Mouse (Mus musculus): ENCODE data around the gene Ccdc177. TPM values are rescaled to one million over a fixed set of nuclear protein-coding genes. Genes with fewer than 3 reads are reported as not detected.

The Ccdc177 gene
- total RNA-seq, 2 experiments from 2014 or later, result not detected

GRCm38 (mm10) chr12:80785597-80785996 is 25.1 kb upstream of the Ccdc177 start:
- DNase-seq (ENCODE audit: low spot score in 2 of 2), result no peak

GRCm38 (mm10) chr12:80785005-80785404 is 24.5 kb upstream of the Ccdc177 start:
- DNase-seq (ENCODE audit: low spot score in 2 of 2), result no peak

GRCm38 (mm10) chr12:80783889-80784288 is 23.4 kb upstream of the Ccdc177 start:
- DNase-seq (ENCODE audit: low spot score in 2 of 2), result no peak

GRCm38 (mm10) chr12:80782892-80783291 is 22.4 kb upstream of the Ccdc177 start:
- no peak for DNase-seq (ENCODE audit: low spot score in 2 of 2)

GRCm38 (mm10) chr12:80782190-80782589 is 21.7 kb upstream of the Ccdc177 start:
- no peak for DNase-seq (ENCODE audit: low spot score in 2 of 2)

- no peak for DNase-seq (ENCODE audit: low spot score in 2 of 2)
These were observed 19.3 kb upstream of the Ccdc177 start for GRCm38 (mm10) chr12:80779760-80780159.

- no peak for DNase-seq (ENCODE audit: low spot score in 2 of 2)
These were observed 17.9 kb upstream of the Ccdc177 start for GRCm38 (mm10) chr12:80778188-80778936.

- no peak for DNase-seq (ENCODE audit: low spot score in 2 of 2)
These were observed 15.7 kb upstream of the Ccdc177 start for GRCm38 (mm10) chr12:80776046-80776634.

GRCm38 (mm10) chr12:80774786-80775185 is 14.3 kb upstream of the Ccdc177 start:
- no peak for DNase-seq (ENCODE audit: low spot score in 2 of 2)

- peak; percentile 80 for DNase-seq (ENCODE audit: low spot score in 2 of 2)
These were observed 9.2 kb upstream of the Ccdc177 start for GRCm38 (mm10) chr12:80769697-80770096.

GRCm38 (mm10) chr12:80764116-80764515 is 3.6 kb upstream of the Ccdc177 start:
- DNase-seq (ENCODE audit: low spot score in 2 of 2), result no peak

GRCm38 (mm10) chr12:80762982-80763381 is 2.5 kb upstream of the Ccdc177 start:
- no peak for DNase-seq (ENCODE audit: low spot score in 2 of 2)

- DNase-seq (ENCODE audit: low spot score in 2 of 2), result no peak
These were observed 633 bp downstream of the Ccdc177 start for GRCm38 (mm10) chr12:80759713-80760395.

- no peak for DNase-seq (ENCODE audit: low spot score in 2 of 2)
These were observed 1.1 kb downstream of the Ccdc177 start for GRCm38 (mm10) chr12:80759387-80759712.

- peak in 1 of 2 experiments; percentile 8 for DNase-seq (ENCODE audit: low spot score in 2 of 2)
These were observed 1.7 kb downstream of the Ccdc177 start for GRCm38 (mm10) chr12:80758559-80759386.

GRCm38 (mm10) chr12:80757751-80758558 is 2.5 kb downstream of the Ccdc177 start:
- DNase-seq (ENCODE audit: low spot score in 2 of 2), result peak; percentile 57

- DNase-seq (ENCODE audit: low spot score in 2 of 2), result no peak
These were observed 8.9 kb downstream of the Ccdc177 start for GRCm38 (mm10) chr12:80751556-80751955.

GRCm38 (mm10) chr12:80746031-80746813 is 14.3 kb downstream of the Ccdc177 start:
- DNase-seq (ENCODE audit: low spot score in 2 of 2), result no peak

GRCm38 (mm10) chr12:80744614-80745013 is 15.9 kb downstream of the Ccdc177 start:
- no peak for DNase-seq (ENCODE audit: low spot score in 2 of 2)

GRCm38 (mm10) chr12:80739482-80739881 is 21.0 kb downstream of the Ccdc177 start:
- DNase-seq (ENCODE audit: low spot score in 2 of 2), result peak; percentile 13 to 36
